In genomic region chr10:18931344-18931743, GRCm38 (mm10) we compare ENCODE assay signal across 19 mouse cellular contexts.
DNase-seq lines count a peak whose midpoint lies in the region; ATAC-seq and TF ChIP-seq lines count a peak whose summit lies in the region.
"Had no signal": no experiment of that assay in that cellular context is flagged by ENCODE, and none has a peak within 500 bp of the region (broad histone marks: within the 10 kb centered on the region; RNA-seq: fewer than 3 reads in every experiment).

No protein-coding gene starts in this region.

- H3K36me3 ChIP-seq in lung, embryonic 14.5 days (ENCODE audit: insufficient read depth), result no peaks in the 10 kb centered on the region
- H3K36me3 ChIP-seq in stomach, embryonic 16.5 days (ENCODE audit: control insufficient read depth, insufficient read depth, low read length), result no peaks in the 10 kb centered on the region
- no peaks in the 10 kb centered on the region for H3K36me3 ChIP-seq in forebrain, embryonic 15.5 days
- no peaks in the 10 kb centered on the region for H3K36me3 ChIP-seq in forebrain, embryonic 10.5 days (replicated peaks)
- H3K36me3 ChIP-seq: embryonic facial prominence, embryonic 12.5 days; limb, embryonic 10.5 days; liver, embryonic 12.5 days; neural tube, embryonic 13.5 days had no signal

- no peak for TF ChIP-seq CTCF in lung, embryonic 14.5 days (IDR thresholded peaks at IDR 0.05; ENCODE audit: low read depth)
- TF ChIP-seq CTCF in lung, adult 2 months (IDR thresholded peaks at IDR 0.05; ENCODE audit: insufficient read depth, low read length), result no peak

- H3K9me3 ChIP-seq in lung, embryonic 14.5 days (ENCODE audit: low read depth, low read length), result no peaks in the 10 kb centered on the region
- no peaks in the 10 kb centered on the region for H3K9me3 ChIP-seq in stomach, embryonic 16.5 days (replicated peaks; ENCODE audit: control insufficient read depth, low read length)
- H3K9me3 ChIP-seq in forebrain, embryonic 15.5 days, result no peaks in the 10 kb centered on the region
- H3K9me3 ChIP-seq in forebrain, embryonic 10.5 days, result no peaks in the 10 kb centered on the region
- H3K9me3 ChIP-seq: embryonic facial prominence, embryonic 12.5 days; limb, embryonic 10.5 days; liver, embryonic 12.5 days; neural tube, embryonic 13.5 days had no signal

- H3K4me3 ChIP-seq in lung, embryonic 14.5 days (ENCODE audit: low read depth, low read length), result no peak overlapping the region
- H3K4me3 ChIP-seq in lung, adult 2 months (replicated peaks; ENCODE audit: extremely low read depth, low read depth, low read length), result no peak overlapping the region
- H3K4me3 ChIP-seq in stomach, embryonic 16.5 days (replicated peaks; ENCODE audit: low read length), result no peak overlapping the region
- no peak overlapping the region for H3K4me3 ChIP-seq in forebrain, embryonic 15.5 days
- H3K4me3 ChIP-seq in forebrain, embryonic 10.5 days, result no peak overlapping the region
- H3K4me3 ChIP-seq: embryonic facial prominence, embryonic 12.5 days; left cerebral cortex, adult 2 months; limb, embryonic 10.5 days; liver, embryonic 12.5 days; neural tube, embryonic 13.5 days had no signal

- no peak overlapping the region for H3K27ac ChIP-seq in lung, embryonic 14.5 days (ENCODE audit: low read depth)
- H3K27ac ChIP-seq in stomach, embryonic 16.5 days (ENCODE audit: low read length), result peak overlapping the region; percentile 42; the same call in 1 of the 2 replicates
- H3K27ac ChIP-seq in forebrain, embryonic 15.5 days (replicated peaks), result no peak overlapping the region
- H3K27ac ChIP-seq in forebrain, embryonic 10.5 days, result no peak overlapping the region
- H3K27ac ChIP-seq: embryonic facial prominence, embryonic 12.5 days; hindbrain, postnatal 0 days; left cerebral cortex, adult 2 months; limb, embryonic 10.5 days; liver, embryonic 12.5 days; neural tube, embryonic 13.5 days had no signal

- DNase-seq in lung, embryonic 14.5 days, result peak; percentile 54
- DNase-seq in lung, adult 2 months, result no peak
- peak; percentile 18 for DNase-seq in lung, postnatal 25 days (ENCODE audit: low spot score)
- DNase-seq in left cerebral cortex, adult 11 months (ENCODE audit: low spot score), result no peak
- DNase-seq in forebrain, embryonic 10.5 days (ENCODE audit: extremely low spot score, low spot score), result no peak
- DNase-seq: adrenal gland, postnatal 25 days; cerebellum, adult 2 months; gastrocnemius, postnatal 36 days; heart, postnatal 4 days; kidney, adult 18-20 months had no signal

- no peak overlapping the region for H3K4me2 ChIP-seq in lung, embryonic 14.5 days
- no peak overlapping the region for H3K4me2 ChIP-seq in stomach, embryonic 16.5 days (ENCODE audit: low read depth, low read length)
- H3K4me2 ChIP-seq in forebrain, embryonic 15.5 days (replicated peaks), result no peak overlapping the region
- H3K4me2 ChIP-seq: embryonic facial prominence, embryonic 12.5 days; liver, embryonic 12.5 days; neural tube, embryonic 13.5 days had no signal

- ATAC-seq in lung, embryonic 14.5 days (ENCODE audit: insufficient read depth), result no peak
- ATAC-seq in granulocyte monocyte progenitor cell, adult 5-6 weeks (replicated peaks; ENCODE audit: poor library complexity, severe bottlenecking), result peak; percentile 80
- peak; percentile 29; the same call in 1 of the 2 replicates for ATAC-seq in stomach, embryonic 16.5 days (ENCODE audit: insufficient read depth, low FRiP score)
- no peak for ATAC-seq in forebrain, embryonic 15.5 days (replicated peaks)
- ATAC-seq: hindbrain, postnatal 0 days; liver, embryonic 12.5 days had no signal

- H3K4me1 ChIP-seq in lung, embryonic 14.5 days (ENCODE audit: insufficient read depth), result no peaks in the 10 kb centered on the region
- H3K4me1 ChIP-seq in lung, adult 2 months (ENCODE audit: control insufficient read depth, insufficient read depth, low read length), result no peaks in the 10 kb centered on the region; the same call in 1 of the 2 replicates
- no peaks in the 10 kb centered on the region; the same call in 1 of the 2 replicates for H3K4me1 ChIP-seq in stomach, embryonic 16.5 days (ENCODE audit: control insufficient read depth, insufficient read depth, low read length)
- H3K4me1 ChIP-seq in forebrain, embryonic 15.5 days, result no peaks in the 10 kb centered on the region
- H3K4me1 ChIP-seq in forebrain, embryonic 10.5 days, result no peaks in the 10 kb centered on the region
- H3K4me1 ChIP-seq: embryonic facial prominence, embryonic 12.5 days; limb, embryonic 10.5 days; neural tube, embryonic 13.5 days had no signal

- WGBS in lung, embryonic 14.5 days, result 38% methylated on average over 2 of the region's 2 CpGs
- WGBS in lung, adult 2 months, result 11% methylated on average over 2 of the region's 2 CpGs
- 29% methylated on average over 2 of the region's 2 CpGs for WGBS in stomach, embryonic 16.5 days
- WGBS in forebrain, embryonic 15.5 days, result 54% methylated on average over 2 of the region's 2 CpGs
- whole genome bisulfite sequencing in forebrain, embryonic 10.5 days, result 71% methylated on average over 2 of the region's 2 CpGs

- no peaks in the 10 kb centered on the region for H3K27me3 ChIP-seq in lung, embryonic 14.5 days (ENCODE audit: insufficient read depth, low read length)
- no peaks in the 10 kb centered on the region for H3K27me3 ChIP-seq in stomach, embryonic 16.5 days (ENCODE audit: control insufficient read depth, insufficient read depth, low read length)
- H3K27me3 ChIP-seq in forebrain, embryonic 15.5 days, result no peaks in the 10 kb centered on the region
- no peaks in the 10 kb centered on the region for H3K27me3 ChIP-seq in forebrain, embryonic 10.5 days (ENCODE audit: poor library complexity, severe bottlenecking)
- H3K27me3 ChIP-seq: embryonic facial prominence, embryonic 12.5 days; liver, embryonic 12.5 days; neural tube, embryonic 13.5 days had no signal

- no peak overlapping the region for H3K9ac ChIP-seq in lung, embryonic 14.5 days
- no peak overlapping the region for H3K9ac ChIP-seq in stomach, embryonic 16.5 days (ENCODE audit: low read length)
- no peak overlapping the region for H3K9ac ChIP-seq in forebrain, embryonic 15.5 days (replicated peaks)
- H3K9ac ChIP-seq: embryonic facial prominence, embryonic 12.5 days; liver, embryonic 12.5 days; neural tube, embryonic 13.5 days had no signal

- no peak for TF ChIP-seq POLR2A in lung, adult 2 months (IDR thresholded peaks at IDR 0.05; ENCODE audit: borderline replicate concordance, extremely low read depth, low read depth, low read length)

Comparison
In these comparisons a context has a peak if more than half of its experiments do, and no peak if none do; other contexts are left out.
1. DNase-seq: peak in lung, embryonic 14.5 days (single experiment) and lung, postnatal 25 days (single experiment); none in lung, adult 2 months (single experiment), left cerebral cortex, adult 11 months (single experiment) and forebrain, embryonic 10.5 days (single experiment).
2. ATAC-seq: peak in granulocyte monocyte progenitor cell, adult 5-6 weeks (single experiment) and stomach, embryonic 16.5 days (single experiment); none in lung, embryonic 14.5 days (single experiment) and forebrain, embryonic 15.5 days (single experiment).